Mouse (Mus musculus) lung, postnatal 0 days (tissue): ENCODE results near the gene Igflr1.

ENCODE experiments used
- CTCF ChIP-seq: IDR thresholded peaks from 2 replicates; pipeline ENCODE4 v1.5.1; 2016; ENCODE audit warnings: antibody characterized with exemption, mild to moderate bottlenecking
- EP300 ChIP-seq: IDR thresholded peaks from 2 replicates; pipeline ENCODE4 v1.6.1; 2016; ENCODE audit warnings: antibody characterized with exemption, mild to moderate bottlenecking, control low read depth

- no peak for TF ChIP-seq CTCF
- no peak for TF ChIP-seq EP300
Measured at GRCm38 (mm10) chr7:30581547-30581946, 16.3 kb downstream of the Igflr1 start.
